Mouse (Mus musculus) ES-Bruce4 (cell line): Measurements from ENCODE around the gene Hivep3. TPM values are rescaled to one million over a fixed set of nuclear protein-coding genes. Genes with fewer than 3 reads are reported as not detected.

Source experiments
- H3K27ac ChIP-seq: 2 replicates; pipeline ENCODE4 v1.5.1; 2012; ENCODE audit warnings: low read length, inconsistent platforms; ENCODE audit not compliant: insufficient read depth
- H3K27me3 ChIP-seq: 2 replicates; pipeline ENCODE4 v1.6.1; 2012; ENCODE audit warnings: mild to moderate bottlenecking, low read length, inconsistent platforms; ENCODE audit not compliant: control insufficient read depth, poor library complexity, insufficient read depth, severe bottlenecking
- H3K36me3 ChIP-seq: 2 replicates; pipeline ENCODE4 v1.6.1; 2012; ENCODE audit warnings: inconsistent platforms, mild to moderate bottlenecking, low read length, moderate library complexity; ENCODE audit not compliant: control insufficient read depth, poor library complexity, insufficient read depth, severe bottlenecking
- H3K4me1 ChIP-seq: one replicate; pipeline ENCODE4 v1.8.1; 2011; ENCODE audit warnings: low read length; ENCODE audit not compliant: control insufficient read depth, insufficient read depth
- H3K4me3 ChIP-seq: 2 replicates; pipeline ENCODE4 v1.5.1; 2011; ENCODE audit warnings: low read depth, mild to moderate bottlenecking, low read length
- H3K9ac ChIP-seq: 2 replicates; pipeline ENCODE4 v1.6.1; 2012; ENCODE audit warnings: low read depth, mild to moderate bottlenecking, inconsistent platforms; ENCODE audit not compliant: poor library complexity, severe bottlenecking
- H3K9me3 ChIP-seq: replicated peaks from 2 replicates; pipeline ENCODE4 v1.6.1; 2012; ENCODE audit warnings: mild to moderate bottlenecking, low read length, inconsistent platforms; ENCODE audit not compliant: control insufficient read depth, poor library complexity, insufficient read depth, severe bottlenecking
- CTCF ChIP-seq: IDR thresholded peaks from one replicate; pipeline ENCODE4 v1.8.1; 2011; ENCODE audit warnings: low read depth, low read length
- EP300 ChIP-seq: IDR thresholded peaks from 2 replicates; pipeline ENCODE4 v1.6.1; 2011; ENCODE audit warnings: low read depth, low read length; ENCODE audit not compliant: insufficient read depth
- POLR2A ChIP-seq: IDR thresholded peaks from one replicate; pipeline ENCODE4 v1.8.1; 2011; ENCODE audit warnings: low read length; ENCODE audit not compliant: insufficient read depth
- polyA plus RNA-seq: library from polyadenylated mRNA; stranded (reverse); fragments of >200 nt; gene quantifications from 2 replicates; pipeline ENCODE4 v1.2.4, GENCODE M21; 2011; ENCODE audit warnings: low read depth; ENCODE audit not compliant: missing spikeins, insufficient read depth, insufficient read length

Hivep3 gene
- polyA plus RNA-seq, 1 experiment, result 0.79 TPM

GRCm38 (mm10) chr4:119989031-119989693, 255.6 kb downstream of the Hivep3 start:
- TF ChIP-seq CTCF (no peak), EP300 (no peak), POLR2A (no peak)

GRCm38 (mm10) chr4:119990346-119990745, 256.8 kb downstream of the Hivep3 start:
- H3K4me1 ChIP-seq, result no peaks in the 10 kb centered on the region
- no peaks in the 10 kb centered on the region for H3K9me3 ChIP-seq
- H3K4me3 ChIP-seq, result no peak overlapping the region
- H3K27me3 ChIP-seq, result no peaks in the 10 kb centered on the region
- TF ChIP-seq EP300 (no peak), POLR2A (no peak), CTCF (no peak)
- no peaks in the 10 kb centered on the region for H3K36me3 ChIP-seq
- H3K9ac ChIP-seq, result no peak overlapping the region
- no peak overlapping the region for H3K27ac ChIP-seq

More at GRCm38 (mm10) chr4:119989031-119989693, 255.6 kb downstream of the Hivep3 start:
- Histone ChIP-seq H3K27me3 (no peaks in the 10 kb centered on the region), H3K9ac (no peak overlapping the region), H3K4me3 (no peak overlapping the region), H3K9me3 (no peaks in the 10 kb centered on the region), H3K27ac (no peak overlapping the region), H3K4me1 (no peaks in the 10 kb centered on the region), H3K36me3 (no peaks in the 10 kb centered on the region)

- Histone ChIP-seq H3K4me3 (no peak overlapping the region), H3K4me1 (no peaks in the 10 kb centered on the region), H3K27me3 (no peaks in the 10 kb centered on the region), H3K9ac (no peak overlapping the region), H3K9me3 (no peaks in the 10 kb centered on the region), H3K27ac (no peak overlapping the region), H3K36me3 (no peaks in the 10 kb centered on the region)
- TF ChIP-seq EP300, result no peak
- TF ChIP-seq POLR2A, result no peak
- TF ChIP-seq CTCF, result no peak
Observed at GRCm38 (mm10) chr4:119990841-119991240, 257.3 kb downstream of the Hivep3 start.

- H3K9ac ChIP-seq, result no peak overlapping the region
- no peaks in the 10 kb centered on the region for H3K4me1 ChIP-seq
- TF ChIP-seq CTCF, result no peak
- no peak overlapping the region for H3K27ac ChIP-seq
- no peaks in the 10 kb centered on the region for H3K27me3 ChIP-seq
- no peaks in the 10 kb centered on the region for H3K9me3 ChIP-seq
- no peaks in the 10 kb centered on the region for H3K36me3 ChIP-seq
- H3K4me3 ChIP-seq, result no peak overlapping the region
Observed at GRCm38 (mm10) chr4:119991758-119992157, 258.2 kb downstream of the Hivep3 start.

GRCm38 (mm10) chr4:119996377-119996776, 262.8 kb downstream of the Hivep3 start:
- Histone ChIP-seq H3K4me3 (no peak overlapping the region), H3K4me1 (no peaks in the 10 kb centered on the region), H3K36me3 (no peaks in the 10 kb centered on the region), H3K27me3 (no peaks in the 10 kb centered on the region), H3K27ac (no peak overlapping the region), H3K9me3 (no peaks in the 10 kb centered on the region), H3K9ac (no peak overlapping the region)
- TF ChIP-seq EP300, result no peak
- no peak for TF ChIP-seq CTCF
- TF ChIP-seq POLR2A, result no peak

- Histone ChIP-seq H3K27ac (no peak overlapping the region), H3K9me3 (no peaks in the 10 kb centered on the region), H3K36me3 (no peaks in the 10 kb centered on the region), H3K9ac (no peak overlapping the region), H3K4me1 (no peaks in the 10 kb centered on the region), H3K27me3 (no peaks in the 10 kb centered on the region), H3K4me3 (no peak overlapping the region)
- TF ChIP-seq POLR2A (no peak), EP300 (no peak), CTCF (no peak)
Observed at GRCm38 (mm10) chr4:119997351-119997750, 263.8 kb downstream of the Hivep3 start.
